Mouse (Mus musculus): Measurements from ENCODE around the gene Kcnj1. TPM values are rescaled to one million over a fixed set of nuclear protein-coding genes. Genes with fewer than 3 reads are reported as not detected.

The Kcnj1 gene
- not detected in 2 replicates for polyA plus RNA-seq (2012; rRNA removed)

GRCm38 (mm10) chr9:32372202-32372601 lies at the start of gene Kcnj1:
Kcnj1 (plus strand) TSS chr9:32372493.

GRCm38 (mm10) chr9:32344051-32344450 lies 28.2 kb upstream of the Kcnj1 start, which contains the start of gene Kcnj5:
Kcnj5 (minus strand) TSS chr9:32344350.

Other genes with a start within 250 kb of the Kcnj1 start
- 0.32 and 0.58 TPM in 2 replicates for gene Kcnj5, start 28.1 kb upstream of the Kcnj1 start, polyA plus RNA-seq (2012; rRNA removed)
- gene Fli1, start 170.4 kb downstream of the Kcnj1 start, polyA plus RNA-seq (2012; rRNA removed) = 2.3 and 2.7 TPM in 2 replicates